Mouse (Mus musculus) CD4-positive helper T cell, adult 2 months (primary cell): ENCODE data around the gene Gcsam.
A peak's percentile ranks its signal among the peaks of the same experiment; 100 is the strongest.

Experiments
- DNase-seq: peaks from one replicate; pipeline ENCODE4 v3.0.0-alpha.2; 2012; ENCODE audit warnings: low read depth, missing footprints, low spot score

The Gcsam gene

GRCm38 (mm10) chr16:45610267-45610666 is at the start of gene Gcsam:
Gene Gcsam, plus strand, starts transcription at chr16:45610380.
- DNase-seq: no peak

DNA sequence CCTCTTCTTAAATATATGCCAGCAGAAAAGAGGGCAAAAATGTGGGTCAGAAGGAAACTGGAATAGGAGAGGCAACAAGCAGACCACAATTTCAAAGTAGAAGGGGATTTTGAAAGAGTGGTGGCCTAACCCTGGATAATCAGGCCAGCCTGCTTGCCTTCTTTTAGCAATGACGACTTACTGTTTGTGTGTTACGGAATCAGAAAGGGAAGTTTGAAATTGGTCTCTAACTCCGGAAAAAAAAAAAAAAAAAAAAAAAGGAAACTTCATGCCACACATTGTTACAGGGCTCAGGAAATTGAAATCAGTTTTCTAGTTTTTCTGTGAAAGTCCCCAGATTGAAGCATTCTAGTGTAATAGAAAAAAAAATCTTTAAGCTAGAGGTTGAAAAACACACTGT is 48.4 kb upstream of the Gcsam start:
- no peak for DNase-seq

- no peak for DNase-seq
Observed at GRCm38 (mm10) chr16:45572307-45572706, 37.9 kb upstream of the Gcsam start.

DNA sequence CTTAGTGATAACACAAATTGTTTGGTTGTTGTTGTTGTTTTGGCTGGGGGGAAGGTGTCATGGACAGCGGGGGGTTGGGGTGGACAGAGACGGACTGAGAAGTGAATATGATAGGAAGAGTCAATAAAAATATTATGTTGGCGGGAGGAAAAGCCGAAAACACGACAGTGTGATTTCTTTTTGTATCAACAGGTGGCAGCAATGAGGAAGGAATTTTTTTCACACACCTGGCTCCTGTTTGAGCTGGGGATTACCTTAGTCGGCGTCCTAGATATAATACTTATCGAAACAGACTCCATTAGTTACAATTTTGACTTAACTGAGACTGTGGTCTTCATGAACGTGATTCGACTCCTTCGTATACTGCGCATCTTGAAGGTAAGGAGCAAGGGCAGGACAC is 30.3 kb upstream of the Gcsam start:
- no peak for DNase-seq

DNA sequence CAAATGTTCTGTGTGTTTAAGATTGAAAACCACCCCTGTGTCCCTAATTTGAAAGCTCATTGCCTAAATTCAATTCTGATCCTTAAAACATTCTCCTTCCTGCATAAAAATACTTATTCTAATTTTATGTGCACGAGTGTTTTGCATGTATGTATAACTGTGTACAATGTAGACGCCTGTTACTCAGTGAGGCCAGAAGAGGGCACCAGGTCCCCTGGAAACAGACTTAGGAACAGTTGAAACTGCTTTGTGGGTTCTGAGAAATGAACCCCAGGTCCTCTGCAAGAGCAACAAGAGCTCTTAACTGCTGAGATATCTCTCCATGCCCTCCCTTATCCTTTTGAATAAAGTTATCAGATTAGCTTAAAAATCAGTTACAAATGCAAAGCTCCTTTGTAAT is 27.7 kb upstream of the Gcsam start:
- DNase-seq: peak; percentile 14

- no peak for DNase-seq
Observed at GRCm38 (mm10) chr16:45593656-45594055, 16.5 kb upstream of the Gcsam start.

GRCm38 (mm10) chr16:45595494-45595893 is 14.7 kb upstream of the Gcsam start:
- DNase-seq: no peak

GRCm38 (mm10) chr16:45608481-45608954 is 1.7 kb upstream of the Gcsam start:
- no peak for DNase-seq

DNA sequence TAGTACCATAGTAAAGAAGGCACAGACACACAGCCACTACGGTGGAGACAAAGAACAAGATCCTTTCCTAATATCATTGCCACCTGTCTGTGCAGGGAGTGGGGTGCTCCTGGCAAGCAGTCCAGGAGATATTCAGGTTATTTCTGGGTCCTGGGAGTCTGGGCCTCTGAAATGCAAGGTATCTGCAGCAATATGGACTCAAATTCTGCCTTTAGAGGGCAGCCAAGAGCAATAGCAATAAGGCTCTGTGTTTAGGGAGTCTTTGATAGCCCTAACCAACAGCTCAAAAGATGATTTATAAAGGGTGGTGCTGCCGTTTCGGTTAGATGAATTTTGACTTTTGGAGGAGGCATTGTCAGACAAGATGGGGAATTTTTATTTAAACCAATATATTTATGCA is 880 bp upstream of the Gcsam start:
- peak; percentile 28 for DNase-seq

DNA sequence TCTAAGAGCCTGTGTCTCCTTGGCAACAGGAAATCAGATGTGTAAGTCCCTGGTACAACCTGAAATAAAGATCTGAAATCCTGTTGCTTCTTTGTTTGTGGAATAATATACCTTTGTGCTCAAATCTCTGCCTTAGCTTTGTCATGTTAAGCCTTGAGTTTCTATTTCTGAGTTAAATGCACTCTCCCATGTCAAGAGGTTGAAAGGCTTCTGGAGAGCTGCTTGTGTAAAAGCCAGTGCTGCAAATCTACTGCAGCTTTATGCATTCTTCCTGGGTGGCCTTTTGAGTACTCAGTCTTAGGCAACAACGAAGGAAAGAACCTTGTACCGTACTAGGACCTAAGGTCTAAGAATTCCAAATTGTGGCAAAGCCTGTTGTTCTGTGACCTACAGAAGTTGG is 3.1 kb downstream of the Gcsam start:
- no peak for DNase-seq

DNA sequence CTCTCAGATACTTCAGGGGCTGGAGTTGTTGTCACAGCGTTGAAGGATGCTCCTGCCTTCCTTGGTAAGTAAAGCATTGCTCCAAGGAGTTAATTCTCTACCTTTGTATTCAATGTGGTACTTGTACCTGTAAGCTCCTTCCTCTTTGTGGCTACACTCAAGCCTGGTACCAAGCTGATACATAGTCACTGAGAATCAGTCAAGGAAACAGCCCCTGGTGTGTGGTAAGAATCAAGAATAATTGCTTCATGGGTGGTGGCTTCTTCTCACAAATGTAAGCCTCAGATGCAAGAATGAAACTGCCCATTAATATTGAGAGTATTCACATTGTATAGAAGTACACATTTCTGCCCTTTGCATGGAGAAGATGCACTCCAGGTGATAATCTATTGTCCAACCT is 5.8 kb downstream of the Gcsam start:
- DNase-seq: no peak

GRCm38 (mm10) chr16:45619751-45620375 is 9.7 kb downstream of the Gcsam start:
- DNase-seq: no peak

GRCm38 (mm10) chr16:45623230-45623629 is 13.1 kb downstream of the Gcsam start:
- no peak for DNase-seq

- DNase-seq: peak; percentile 16
Observed at GRCm38 (mm10) chr16:45624791-45625190, 14.6 kb downstream of the Gcsam start.

DNA sequence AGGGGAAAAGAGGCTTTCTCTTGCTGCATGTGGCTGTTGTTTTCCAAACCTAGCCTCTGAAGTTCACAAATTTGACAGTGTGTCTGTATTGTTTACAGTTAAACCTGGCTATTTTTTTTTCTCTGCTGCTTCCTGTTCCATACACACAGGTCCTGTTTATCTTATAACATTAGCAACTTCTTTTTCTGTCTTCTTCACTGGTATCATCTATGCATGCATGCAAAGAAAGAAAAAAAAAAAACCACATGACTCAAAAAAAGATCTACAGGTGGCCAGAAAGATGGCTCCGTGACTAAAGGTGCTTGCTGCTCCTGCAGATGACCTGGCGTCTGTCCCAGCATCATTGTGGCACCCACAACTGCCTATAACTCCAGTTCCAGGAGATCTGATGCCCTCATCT is 15.2 kb downstream of the Gcsam start:
- DNase-seq: no peak

GRCm38 (mm10) chr16:45629497-45630105 is 19.4 kb downstream of the Gcsam start:
- DNase-seq: no peak

DNA sequence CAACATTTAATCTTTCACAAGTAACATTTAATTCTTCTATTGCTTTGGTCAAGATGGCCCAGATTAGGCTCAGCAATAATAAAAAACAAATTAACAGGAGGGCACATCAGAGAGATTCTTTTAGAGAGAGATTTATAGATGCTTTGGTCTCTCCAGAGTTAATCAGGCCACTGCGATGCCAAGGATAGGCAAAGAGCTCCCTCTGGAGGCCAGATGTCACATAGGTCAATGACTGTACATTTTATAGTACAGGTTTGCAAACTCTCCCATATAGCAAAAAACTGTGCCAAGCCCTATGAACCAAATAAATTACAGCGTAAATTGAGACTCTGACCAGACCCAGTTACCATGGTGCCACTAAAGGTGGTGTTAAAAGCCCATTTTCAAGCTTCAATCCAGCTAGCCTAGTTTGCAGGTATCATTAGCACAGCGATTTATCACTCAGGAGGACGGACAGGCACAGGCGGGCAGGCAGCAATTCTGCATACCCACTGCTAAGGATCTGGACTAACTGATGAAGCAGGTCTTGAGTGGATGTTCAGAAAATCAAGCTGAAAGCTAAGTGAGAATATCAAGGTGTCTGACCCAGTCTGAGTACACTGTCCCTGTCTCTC is 20.3 kb downstream of the Gcsam start:
- DNase-seq: peak; percentile 60

DNA sequence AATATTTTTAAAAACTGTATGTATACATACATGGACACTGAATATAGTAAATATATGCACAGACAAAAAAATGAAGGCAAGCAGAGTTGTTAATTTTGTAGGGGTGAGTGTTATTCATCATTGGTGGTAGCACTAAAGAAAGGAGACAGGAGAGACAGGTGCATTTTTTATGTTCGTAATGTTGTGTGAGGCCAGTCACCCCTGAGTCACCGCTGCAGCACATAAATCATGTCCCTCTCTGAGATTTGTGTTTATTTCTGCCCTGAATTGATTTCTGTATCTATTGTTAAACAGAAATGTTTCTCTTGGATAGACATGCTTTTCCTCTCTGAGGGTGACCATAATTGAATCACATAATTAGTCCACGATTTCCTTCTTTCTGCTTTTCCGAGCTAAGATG is 22.2 kb downstream of the Gcsam start:
- DNase-seq: no peak

DNA sequence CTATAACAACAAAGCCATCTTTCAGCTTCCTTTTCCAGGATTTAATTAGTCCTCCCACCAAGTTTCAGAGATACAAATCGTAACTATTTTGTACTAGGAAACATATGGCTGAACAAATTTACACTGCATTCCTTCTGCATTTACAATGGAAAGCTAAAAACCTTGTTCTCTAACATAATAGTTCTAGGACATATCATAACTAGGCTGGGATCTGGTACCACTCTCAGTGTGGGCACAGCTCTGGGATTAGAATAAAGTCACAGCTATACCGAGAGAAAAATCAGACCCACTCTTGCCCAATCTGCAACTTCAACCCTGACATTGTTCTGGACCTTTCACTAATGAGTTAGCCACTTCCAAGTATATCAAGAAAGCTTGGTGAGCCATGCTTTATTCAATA is 25.6 kb downstream of the Gcsam start:
- no peak for DNase-seq

DNA sequence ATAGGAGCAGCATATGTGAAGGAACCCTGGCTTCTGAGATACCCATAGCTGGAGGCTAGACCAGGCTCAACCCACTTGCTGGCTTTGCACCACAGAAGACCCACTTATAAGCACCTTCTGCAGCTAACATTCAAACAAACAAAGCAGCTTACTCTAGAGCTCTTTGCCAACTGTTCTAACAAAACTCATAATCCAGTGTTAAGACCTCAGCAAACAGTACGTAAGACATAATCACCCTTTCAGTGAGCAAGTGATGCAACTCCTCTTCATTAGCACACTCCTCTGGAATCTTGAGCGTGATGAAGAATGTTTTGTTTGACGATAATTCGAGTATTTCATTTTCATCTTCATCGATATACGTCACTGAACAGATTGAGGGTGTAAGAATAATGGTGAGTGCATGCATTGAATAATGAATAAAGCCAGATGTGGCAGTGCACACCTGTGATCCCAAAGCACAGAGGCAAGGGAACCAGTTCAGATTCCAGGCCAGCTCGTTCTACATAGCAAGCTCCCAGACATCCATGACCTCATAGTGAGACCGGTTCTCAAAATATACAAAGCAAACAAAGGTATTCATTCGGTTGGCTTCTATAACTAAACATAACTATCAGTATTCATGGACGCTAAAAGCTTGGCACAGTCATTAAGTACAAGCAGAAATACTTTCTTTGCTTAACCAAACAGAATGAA is 30.0 kb downstream of the Gcsam start:
- DNase-seq: no peak

- no peak for DNase-seq
Observed at GRCm38 (mm10) chr16:45641301-45641700, 31.1 kb downstream of the Gcsam start.

DNA sequence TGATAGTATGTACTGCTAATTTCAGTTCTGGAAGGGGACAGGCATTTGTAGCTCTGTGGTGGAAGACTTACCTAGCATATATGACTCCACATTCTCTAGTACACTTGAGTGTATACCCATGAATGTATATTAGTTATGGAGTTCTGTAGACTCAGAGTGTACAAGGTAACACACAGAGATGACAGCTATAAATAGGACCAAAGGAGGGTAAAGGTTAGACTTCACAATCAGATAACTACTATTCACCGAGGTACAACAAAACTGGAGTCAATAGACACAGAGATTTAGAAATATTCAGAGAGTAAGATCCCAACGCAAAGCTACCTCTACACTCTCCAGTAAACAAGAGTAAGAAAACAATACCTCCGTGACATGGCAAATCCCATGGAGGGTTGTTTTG is 33.8 kb downstream of the Gcsam start:
- DNase-seq: no peak

GRCm38 (mm10) chr16:45644380-45644779 is 34.2 kb downstream of the Gcsam start:
- no peak for DNase-seq
